Mouse (Mus musculus) heart, embryonic 11.5 days (tissue): ENCODE measurements around the gene Alg12. TPM values are rescaled to one million over a fixed set of nuclear protein-coding genes. Genes with fewer than 3 reads are reported as not detected.
"Not testable (repeated sequence)": the region's sequence is repeated elsewhere in the genome, so short reads cannot be mapped to it uniquely, and the experiment has no call there.

Source experiments
- ATAC-seq: fragments of 200-750 bp; cut with Nextera tagmentation; replicated peaks from 2 replicates; pipeline ENCODE4 v1.8.0; 2017; ENCODE audit warnings: moderate library complexity; ENCODE audit not compliant: insufficient number of reproducible peaks, low FRiP score, low TSS enrichment
- H3K27ac ChIP-seq: fragments of 300-500 bp; sonication (generic); 2 replicates; pipeline ENCODE4 v1.5.1; 2014; ENCODE audit warnings: mild to moderate bottlenecking, low read depth, low read length
- H3K27me3 ChIP-seq: fragments of 300-500 bp; sonication (generic); 2 replicates; pipeline ENCODE4 v1.6.1; 2014; ENCODE audit warnings: mild to moderate bottlenecking, low read length, mixed read lengths; ENCODE audit not compliant: control insufficient read depth, insufficient read depth
- H3K36me3 ChIP-seq: fragments of 300-500 bp; sonication (generic); 2 replicates; pipeline ENCODE4 v1.6.1; 2014; ENCODE audit warnings: mild to moderate bottlenecking, low read length, moderate library complexity, mixed read lengths; ENCODE audit not compliant: control insufficient read depth, insufficient read depth
- H3K4me1 ChIP-seq: fragments of 300-500 bp; sonication (generic); 2 replicates; pipeline ENCODE4 v1.6.1; 2014; ENCODE audit warnings: low read length; ENCODE audit not compliant: control insufficient read depth, insufficient read depth
- H3K4me2 ChIP-seq: fragments of 300-500 bp; sonication (generic); 2 replicates; pipeline ENCODE4 v1.6.1; 2014; ENCODE audit warnings: mild to moderate bottlenecking, moderate library complexity
- H3K4me3 ChIP-seq: fragments of 300-500 bp; sonication (generic); 2 replicates; pipeline ENCODE4 v1.5.1; 2014; ENCODE audit warnings: low read depth, low read length
- H3K9ac ChIP-seq: fragments of 300-500 bp; sonication (generic); 2 replicates; pipeline ENCODE4 v1.6.1; 2014; ENCODE audit warnings: mild to moderate bottlenecking, low read depth, low read length, moderate library complexity
- H3K9me3 ChIP-seq: fragments of 300-500 bp; sonication (generic); replicated peaks from 2 replicates; pipeline ENCODE4 v1.6.1; 2016; ENCODE audit warnings: low read length; ENCODE audit not compliant: control insufficient read depth
- WGBS: fragments of 180-500 bp; shearing (Covaris S2); extraction: QIAGEN DNeasy Blood & Tissue Kit; methylation state at CpG from one replicate; pipeline ENCODE4 v1.1.7; 2014; ENCODE audit not compliant: insufficient replicate concordance; 5-methylcytosine and 5-hydroxymethylcytosine counted together
- polyA plus RNA-seq: library from polyadenylated mRNA; unstranded; fragments of >200 nt; fragmentation: Nextera tagmentation; extraction: Ambion mirVana; gene quantifications from 2 replicates; pipeline ENCODE4 v1.2.1, GENCODE M21; 2014

Alg12 gene
- polyA plus RNA-seq, 1 experiment from 2014 or later: 12.5 TPM

DNA sequence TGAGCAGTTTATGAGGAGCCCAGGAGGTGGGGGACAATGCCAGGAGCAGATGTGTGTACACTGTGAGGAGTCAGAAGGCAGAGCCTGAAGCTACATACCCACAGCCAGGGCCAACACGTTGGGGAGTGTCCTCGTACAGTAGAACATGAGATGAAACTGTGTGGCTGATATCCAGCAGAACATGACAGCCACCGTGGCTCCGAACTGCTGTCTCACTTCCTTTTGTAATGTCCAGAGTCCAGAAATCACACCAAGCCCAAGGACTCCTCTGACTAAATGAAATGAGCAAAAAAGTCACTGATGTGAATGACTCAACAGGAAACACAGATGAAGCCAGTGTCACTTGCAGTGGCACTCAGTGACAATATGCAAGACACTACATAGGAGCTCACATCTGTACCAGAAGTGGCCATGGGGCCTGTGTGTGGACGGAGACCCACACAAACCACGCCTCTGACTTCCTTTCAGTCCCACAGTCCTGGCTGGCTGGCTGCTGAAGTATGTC lies 3.9 kb downstream of the Alg12 start:
- Histone ChIP-seq H3K36me3 (peaks cover 7% of the 10 kb centered on the region), H3K4me3 (no peak overlapping the region), H3K4me2 (no peak overlapping the region), H3K27ac (no peak overlapping the region), H3K9ac (no peak overlapping the region), H3K27me3 (no peaks in the 10 kb centered on the region), H3K9me3 (no peaks in the 10 kb centered on the region), H3K4me1 (peaks cover under 1% of the 10 kb centered on the region)
- no peak for ATAC-seq
- 83% methylated on average over 6 of the region's 6 CpGs for WGBS

DNA sequence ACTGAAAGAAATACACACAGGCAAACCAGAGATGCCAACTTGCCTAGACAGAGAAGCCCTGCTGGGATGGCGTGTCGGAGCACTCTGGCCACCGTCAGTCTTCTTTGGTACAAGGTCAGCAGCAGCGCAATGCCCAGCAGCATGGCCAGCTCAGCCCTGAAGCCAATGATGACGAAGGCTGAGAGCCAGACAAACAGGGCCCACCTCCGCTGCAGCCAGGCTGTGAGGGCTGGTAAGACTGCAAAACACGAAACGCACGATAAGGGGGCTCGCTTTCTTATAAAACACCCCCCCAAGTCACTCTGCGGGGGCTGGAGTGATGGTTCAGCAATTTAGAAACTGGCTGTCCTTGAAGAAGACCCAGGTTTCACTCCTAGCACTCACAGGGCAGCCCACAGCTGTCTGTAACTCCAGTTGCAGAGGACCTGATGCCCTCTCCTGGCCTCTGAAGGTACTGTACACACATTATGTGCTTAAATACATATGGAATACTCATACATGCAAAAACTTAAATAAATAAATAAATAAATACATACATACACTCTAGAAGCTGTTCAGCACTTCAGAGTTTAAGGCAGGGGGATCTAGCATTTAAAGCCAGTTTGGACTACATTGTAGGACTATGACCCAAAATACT lies 4.6 kb downstream of the Alg12 start:
- Histone ChIP-seq H3K9me3 (no peaks in the 10 kb centered on the region), H3K4me2 (no peak overlapping the region), H3K36me3 (peaks cover 7% of the 10 kb centered on the region), H3K27me3 (no peaks in the 10 kb centered on the region), H3K4me3 (no peak overlapping the region), H3K27ac (no peak overlapping the region), H3K4me1 (no peaks in the 10 kb centered on the region), H3K9ac (no peak overlapping the region)
- no peak for ATAC-seq
- 91% methylated on average over 11 of the region's 11 CpGs for WGBS

DNA sequence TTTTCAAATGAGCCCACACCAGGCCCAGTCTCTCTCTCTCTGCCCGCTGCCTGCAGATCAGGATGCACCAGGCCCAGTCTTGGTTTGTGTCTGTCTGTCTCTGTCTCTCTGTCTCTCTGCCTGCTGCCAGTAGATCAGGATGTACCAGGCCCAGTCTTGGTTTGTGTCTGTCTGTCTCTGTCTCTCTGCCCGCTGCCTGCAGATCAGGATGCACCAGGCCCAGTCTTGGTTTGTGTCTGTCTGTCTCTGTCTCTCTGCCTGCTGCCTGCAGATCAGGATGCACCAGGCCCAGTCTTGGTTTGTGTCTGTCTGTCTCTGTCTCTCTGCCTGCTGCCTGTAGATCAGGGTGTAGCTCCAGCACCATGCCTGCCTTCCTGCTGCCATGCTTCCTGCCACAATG lies 5.2 kb downstream of the Alg12 start:
- H3K27me3 ChIP-seq, ATAC-seq, H3K9ac ChIP-seq, H3K36me3 ChIP-seq, H3K27ac ChIP-seq, H3K9me3 ChIP-seq, H3K4me1 ChIP-seq, H3K4me2 ChIP-seq, H3K4me3 ChIP-seq: not testable (repeated sequence)
- 93% methylated on average over 2 of the region's 2 CpGs for WGBS

- H3K4me2 ChIP-seq: no peak overlapping the region
- no peaks in the 10 kb centered on the region for H3K9me3 ChIP-seq
- peaks cover 7% of the 10 kb centered on the region for H3K36me3 ChIP-seq
- no peak overlapping the region for H3K9ac ChIP-seq
- H3K4me1 ChIP-seq: no peaks in the 10 kb centered on the region
- 87% methylated on average over 3 of the region's 3 CpGs for WGBS
- H3K27ac ChIP-seq: no peak overlapping the region
- H3K27me3 ChIP-seq: no peaks in the 10 kb centered on the region
- H3K4me3 ChIP-seq: no peak overlapping the region
- ATAC-seq: no peak
Measured at GRCm38 (mm10) chr15:88813262-88813661, 5.9 kb downstream of the Alg12 start.

DNA sequence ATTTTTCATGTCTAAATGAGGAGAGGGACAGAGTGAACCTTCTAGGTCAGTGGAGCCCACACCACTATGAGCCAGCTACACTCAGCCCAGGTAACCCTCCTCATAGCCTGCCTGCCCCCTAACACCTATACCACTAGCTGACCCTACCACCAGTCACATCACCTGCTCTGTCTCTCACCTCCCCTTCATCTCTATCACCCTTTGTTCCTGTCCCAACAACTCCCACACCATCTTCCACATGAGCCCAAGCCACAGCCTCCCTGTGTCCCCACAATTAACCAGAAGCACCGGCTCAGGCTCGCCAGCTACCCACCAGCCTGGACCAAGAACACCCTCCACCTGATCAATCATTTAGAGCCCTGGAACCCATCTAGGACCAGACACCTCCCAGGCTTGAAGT lies 8.7 kb downstream of the Alg12 start:
- no peaks in the 10 kb centered on the region for H3K9me3 ChIP-seq
- no peak overlapping the region for H3K27ac ChIP-seq
- no peak for ATAC-seq
- no peaks in the 10 kb centered on the region for H3K4me1 ChIP-seq
- H3K27me3 ChIP-seq: no peaks in the 10 kb centered on the region
- no peak overlapping the region for H3K4me3 ChIP-seq
- H3K4me2 ChIP-seq: no peak overlapping the region
- no peak overlapping the region for H3K9ac ChIP-seq
- 82% methylated on average over 2 of the region's 2 CpGs for WGBS
- peaks cover 12% of the 10 kb centered on the region for H3K36me3 ChIP-seq

- no peak overlapping the region for H3K4me3 ChIP-seq
- H3K4me2 ChIP-seq: no peak overlapping the region
- H3K9ac ChIP-seq: no peak overlapping the region
- peaks cover 12% of the 10 kb centered on the region for H3K36me3 ChIP-seq
- ATAC-seq: no peak
- no peaks in the 10 kb centered on the region for H3K27me3 ChIP-seq
- no peaks in the 10 kb centered on the region for H3K4me1 ChIP-seq
- H3K9me3 ChIP-seq: no peaks in the 10 kb centered on the region
- no peak overlapping the region for H3K27ac ChIP-seq
- 84% methylated on average over 8 of the region's 8 CpGs for WGBS
Measured at GRCm38 (mm10) chr15:88808121-88808520, 11.0 kb downstream of the Alg12 start.

DNA sequence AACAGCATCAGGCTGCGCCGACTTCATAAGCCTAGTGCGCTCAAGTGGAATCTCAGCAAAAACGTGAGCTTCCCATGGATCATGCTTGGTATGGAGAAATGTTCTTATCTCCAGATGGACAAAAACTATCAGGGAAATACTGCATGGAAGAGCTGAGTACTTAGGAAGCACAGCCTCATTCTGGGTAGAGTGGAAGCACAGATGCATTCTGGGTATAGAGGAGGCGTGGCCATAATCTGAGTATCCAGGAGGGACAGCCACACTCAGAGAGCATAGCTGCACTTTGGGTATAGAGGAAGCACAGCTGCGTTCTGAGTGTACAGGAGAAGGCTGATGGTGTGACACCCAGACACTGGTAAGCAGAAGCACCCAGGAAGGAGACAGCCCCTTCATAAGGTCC lies 16.8 kb downstream of the Alg12 start:
- WGBS: 80% methylated on average over 6 of the region's 6 CpGs

GRCm38 (mm10) chr15:88801903-88802302 lies 17.2 kb downstream of the Alg12 start:
- Histone ChIP-seq H3K9me3 (no peaks in the 10 kb centered on the region), H3K4me2 (no peak overlapping the region), H3K36me3 (peaks cover 12% of the 10 kb centered on the region), H3K27me3 (no peaks in the 10 kb centered on the region), H3K4me3 (no peak overlapping the region), H3K4me1 (no peaks in the 10 kb centered on the region), H3K27ac (no peak overlapping the region), H3K9ac (no peak overlapping the region)
- ATAC-seq: no peak
- WGBS: 89% methylated on average over 3 of the region's 3 CpGs

More for the DNA sequence above, 16.8 kb downstream of the Alg12 start:
- no peak for ATAC-seq
- Histone ChIP-seq H3K27ac (no peak overlapping the region), H3K27me3 (no peaks in the 10 kb centered on the region), H3K36me3 (peaks cover 12% of the 10 kb centered on the region), H3K9ac (no peak overlapping the region), H3K4me2 (no peak overlapping the region), H3K4me3 (no peak overlapping the region), H3K4me1 (no peaks in the 10 kb centered on the region), H3K9me3 (no peaks in the 10 kb centered on the region)

GRCm38 (mm10) chr15:88800921-88801354 lies 18.2 kb downstream of the Alg12 start:
- no peak overlapping the region for H3K27ac ChIP-seq

More at GRCm38 (mm10) chr15:88800921-88801354, 18.2 kb downstream of the Alg12 start:
- H3K9ac ChIP-seq: no peak overlapping the region
- H3K36me3 ChIP-seq: peaks cover 10% of the 10 kb centered on the region
- H3K4me1 ChIP-seq: no peaks in the 10 kb centered on the region
- H3K4me2 ChIP-seq: no peak overlapping the region
- ATAC-seq: no peak
- WGBS: 75% methylated on average over 6 of the region's 6 CpGs
- H3K4me3 ChIP-seq: no peak overlapping the region
- H3K27me3 ChIP-seq: no peaks in the 10 kb centered on the region
- no peaks in the 10 kb centered on the region for H3K9me3 ChIP-seq
